8 mouse cellular contexts compared by ENCODE assay signal in genomic region chr19:5118384-5118698, GRCm38 (mm10). TPM values are rescaled to one million over a fixed set of nuclear protein-coding genes. Genes with fewer than 3 reads are reported as not detected.
DNase-seq lines count a peak whose midpoint lies in the region; ATAC-seq and TF ChIP-seq lines count a peak whose summit lies in the region.

Gene Klc2 (minus strand): TSS chr19:5118560.

- WGBS in heart, embryonic 11.5 days (ENCODE audit: insufficient replicate concordance): under 1% methylated on average over 18 of the region's 18 CpGs

- peaks cover 13% of the 10 kb centered on the region for H3K4me1 ChIP-seq in heart, embryonic 11.5 days (ENCODE audit: control insufficient read depth, insufficient read depth, low read length)

- ATAC-seq in heart, embryonic 11.5 days (replicated peaks; ENCODE audit: insufficient number of reproducible peaks, low FRiP score, low TSS enrichment): peak; percentile 91; the same call in 1 of the 2 replicates

- no peak for TF ChIP-seq CTCF in brain, embryonic 14.5 days (IDR thresholded peaks at IDR 0.05; ENCODE audit: borderline replicate concordance, extremely low read depth, insufficient read depth, insufficient read length)

- no peak for DNase-seq in left cerebral cortex, adult 18-20 months (ENCODE audit: low spot score in 2 of 2)
- DNase-seq in left cerebral cortex, adult 9 months (ENCODE audit: low spot score in 2 of 2): no peak
- no peak for DNase-seq in brain, embryonic 14.5 days (ENCODE audit: low read depth)
- no peak for DNase-seq in layer of hippocampus, postnatal 36 days
- no peak for DNase-seq in embryo, embryonic 10 days (ENCODE audit: low spot score)
- no peak for DNase-seq in kidney, postnatal 14 days

- H3K27me3 ChIP-seq in heart, embryonic 11.5 days (ENCODE audit: control insufficient read depth, insufficient read depth, low read length): no peaks in the 10 kb centered on the region
- no peaks in the 10 kb centered on the region for H3K27me3 ChIP-seq in myocyte (ENCODE audit: control insufficient read depth, insufficient read depth, insufficient read length)

- peak within 1 kb of the TSS; percentile 74 for H3K27ac ChIP-seq in heart, embryonic 11.5 days (ENCODE audit: low read depth, low read length)

- peaks cover 11% of the 10 kb centered on the region for H3K79me2 ChIP-seq in myocyte (ENCODE audit: control insufficient read depth, insufficient read depth)

- peak within 1 kb of the TSS; percentile 31 for H3ac ChIP-seq in myocyte (ENCODE audit: control insufficient read depth, insufficient read length)

- H3K4me2 ChIP-seq in heart, embryonic 11.5 days: peak within 1 kb of the TSS; percentile 81
- H3K4me2 ChIP-seq in myocyte (ENCODE audit: low read depth): peak within 1 kb of the TSS; percentile 99

- peak within 1 kb of the TSS; percentile 80 for H3K9ac ChIP-seq in heart, embryonic 11.5 days (ENCODE audit: low read depth, low read length)

- TF ChIP-seq POLR2A in brain, embryonic 14.5 days (IDR thresholded peaks at IDR 0.05; ENCODE audit: borderline replicate concordance, extremely low read depth, insufficient read depth, insufficient read length, poor library complexity, severe bottlenecking): 0 out of 2 replicates have a peak, but pooled peaks have one; percentile 35
- peak; percentile 34 for TF ChIP-seq POLR2A in myocyte (IDR thresholded peaks at IDR 0.05; ENCODE audit: insufficient read length, low read depth)

- peak within 1 kb of the TSS; percentile 85 for H3K4me3 ChIP-seq in heart, embryonic 11.5 days (ENCODE audit: low read depth, low read length)
- H3K4me3 ChIP-seq in myocyte: peak within 1 kb of the TSS; percentile 69

- no peaks in the 10 kb centered on the region for H3K9me3 ChIP-seq in heart, embryonic 11.5 days (replicated peaks; ENCODE audit: control insufficient read depth, low read length)

- 0 out of 2 replicates have a peak, but pooled peaks cover 1% of the 10 kb centered on the region for H3K36me3 ChIP-seq in heart, embryonic 11.5 days (ENCODE audit: control insufficient read depth, insufficient read depth, low read length)
- H3K36me3 ChIP-seq in myocyte (ENCODE audit: control insufficient read depth, insufficient read depth): peaks cover 4% of the 10 kb centered on the region

TF ChIP-seq in myocyte, 11 proteins besides CTCF, POLR2A, EP300 and RAD21:
- TF ChIP-seq TCF12 (IDR thresholded peaks at IDR 0.05; ENCODE audit: insufficient read depth, poor library complexity, severe bottlenecking): no peak

RNA-seq across cellular contexts. Expression of gene Klc2, which starts in this region (rescaled TPM):
- 100 to 1,000 TPM; 261 to 289 TPM for total RNA-seq in left cerebral cortex, adult 18-20 months (2021)
- polyA plus RNA-seq in brain, embryonic 14.5 days (2012; rRNA removed): 117 and 134 TPM in 2 replicates
- 19.8 and 24.3 TPM in 2 replicates for polyA plus RNA-seq in heart, embryonic 11.5 days (2014; fragmentation: Nextera tagmentation; extraction: Ambion mirVana)
- 100 to 1,000 TPM; 224 to 226 TPM for total RNA-seq in layer of hippocampus, postnatal 36 days (2021)
- polyA plus RNA-seq in myocyte (2012; fragmentation: generic; extraction: Trizol): 56.7 TPM
